Mouse (Mus musculus) left cerebral cortex, adult 8-10 months (tissue): Measurements from ENCODE around the gene Mt4. TPM values are rescaled to one million over a fixed set of nuclear protein-coding genes. Genes with fewer than 3 reads are reported as not detected.

Experiments used
- DNase-seq, 2 experiments: peaks; one replicate each; pipeline ENCODE4 v3.0.0; 2022; ENCODE audit warnings: low spot score in 2 of 2
- total RNA-seq, 4 experiments: library from RNA; stranded (reverse); gene quantifications; 2 replicates each; pipeline ENCODE4 v1.2.4; 2022

Gene Mt4
- not detected for total RNA-seq

DNA sequence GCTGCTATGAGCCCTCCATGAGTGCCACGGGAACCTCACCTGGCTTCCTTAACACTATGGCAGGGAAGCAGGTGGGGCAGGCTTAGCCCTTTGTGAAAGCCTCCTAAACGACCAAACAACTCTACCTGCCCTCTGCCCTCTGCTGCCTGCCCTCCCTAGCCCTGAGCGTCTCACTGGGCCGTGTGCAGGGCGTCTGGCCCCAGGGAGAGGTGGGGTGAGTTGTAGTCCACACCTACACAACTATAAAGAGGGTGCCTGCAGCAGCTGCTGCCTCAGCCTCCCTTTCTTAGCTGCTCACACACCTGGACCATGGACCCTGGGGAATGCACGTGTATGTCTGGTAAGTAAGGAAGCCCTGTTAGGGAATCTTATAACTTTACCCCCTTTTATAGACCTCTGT is at the start of gene Mt4:
Mt4 (plus strand) TSS at position 265 of the 400 bp plus-strand sequence.
- DNase-seq = no peak

DNA sequence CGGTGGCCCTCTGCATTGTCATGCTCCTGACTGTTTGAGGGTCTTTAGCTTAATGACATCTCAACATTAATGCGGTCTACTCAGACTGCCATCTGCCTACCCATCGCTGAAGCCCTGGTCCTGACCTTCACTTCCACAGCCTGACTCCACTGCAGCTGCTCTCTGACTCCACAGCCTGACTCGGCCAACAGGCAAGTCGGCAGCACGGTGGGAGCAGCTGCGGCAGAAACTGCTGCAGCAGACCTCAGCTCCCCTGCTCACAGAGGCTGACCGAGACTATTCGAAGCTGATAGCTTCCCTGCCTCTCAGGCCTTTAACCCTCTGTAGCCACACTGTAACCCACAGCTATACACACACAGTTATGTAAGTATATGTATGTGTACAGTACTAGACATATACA is 49.0 kb upstream of the Mt4 start:
- DNase-seq = no peak

DNA sequence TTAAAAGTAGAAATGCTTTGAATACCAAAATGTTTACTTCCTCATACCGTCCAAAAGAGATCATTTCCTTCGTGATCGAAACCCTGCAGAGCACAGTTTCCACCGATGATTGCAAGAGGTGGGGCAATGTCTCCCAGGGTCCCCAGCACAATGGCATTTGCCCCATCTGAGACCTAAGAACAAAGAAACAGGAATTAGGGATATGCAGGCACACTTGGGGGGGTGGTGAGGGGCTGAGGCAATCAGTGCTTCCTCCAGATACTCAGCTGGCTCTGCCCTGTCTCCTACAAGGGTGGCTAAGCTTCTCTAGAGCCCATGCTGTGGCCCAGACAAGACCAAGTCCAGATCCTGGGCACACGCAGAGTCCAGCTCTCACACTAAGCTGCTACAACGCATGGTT is 47.3 kb upstream of the Mt4 start:
- DNase-seq = no peak

DNA sequence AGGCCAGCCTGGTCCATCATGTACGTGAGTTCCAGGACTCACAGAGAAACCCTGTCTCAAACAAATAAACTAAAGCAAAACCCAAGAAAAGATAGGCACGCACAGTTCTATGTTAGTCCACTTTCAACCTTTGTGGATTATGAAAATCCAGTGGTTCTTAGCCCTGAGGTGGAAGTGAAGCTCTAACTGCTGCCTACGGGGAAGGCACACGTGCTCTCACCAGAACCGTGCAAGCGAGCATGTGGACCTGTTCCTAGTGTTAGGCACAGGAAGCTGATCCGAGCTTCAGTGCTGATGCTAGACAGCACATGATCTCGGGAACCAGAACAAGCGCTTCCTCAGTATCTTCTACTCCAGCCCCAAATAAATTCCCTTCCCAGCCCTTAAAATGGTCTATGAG is 44.1 kb upstream of the Mt4 start:
- no peak for DNase-seq

DNA sequence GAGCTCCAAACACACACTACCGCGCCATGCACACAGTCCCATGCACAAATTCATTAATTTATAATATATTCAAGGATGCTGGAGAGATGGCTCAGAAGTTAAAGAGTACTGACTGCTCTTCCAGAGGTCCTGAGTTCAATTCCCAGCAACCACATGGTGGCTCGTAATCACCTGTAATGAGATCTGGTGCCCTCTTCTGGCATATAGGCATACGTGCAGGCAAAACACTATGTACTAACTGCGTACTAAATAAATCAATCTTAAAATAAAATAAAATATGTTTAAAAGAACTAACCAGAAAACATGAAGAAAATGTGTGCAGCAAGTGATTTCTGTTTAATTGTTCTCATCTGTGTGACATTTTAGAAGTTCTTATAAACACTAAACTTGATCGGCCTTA is 42.7 kb upstream of the Mt4 start:
- no peak for DNase-seq

DNA sequence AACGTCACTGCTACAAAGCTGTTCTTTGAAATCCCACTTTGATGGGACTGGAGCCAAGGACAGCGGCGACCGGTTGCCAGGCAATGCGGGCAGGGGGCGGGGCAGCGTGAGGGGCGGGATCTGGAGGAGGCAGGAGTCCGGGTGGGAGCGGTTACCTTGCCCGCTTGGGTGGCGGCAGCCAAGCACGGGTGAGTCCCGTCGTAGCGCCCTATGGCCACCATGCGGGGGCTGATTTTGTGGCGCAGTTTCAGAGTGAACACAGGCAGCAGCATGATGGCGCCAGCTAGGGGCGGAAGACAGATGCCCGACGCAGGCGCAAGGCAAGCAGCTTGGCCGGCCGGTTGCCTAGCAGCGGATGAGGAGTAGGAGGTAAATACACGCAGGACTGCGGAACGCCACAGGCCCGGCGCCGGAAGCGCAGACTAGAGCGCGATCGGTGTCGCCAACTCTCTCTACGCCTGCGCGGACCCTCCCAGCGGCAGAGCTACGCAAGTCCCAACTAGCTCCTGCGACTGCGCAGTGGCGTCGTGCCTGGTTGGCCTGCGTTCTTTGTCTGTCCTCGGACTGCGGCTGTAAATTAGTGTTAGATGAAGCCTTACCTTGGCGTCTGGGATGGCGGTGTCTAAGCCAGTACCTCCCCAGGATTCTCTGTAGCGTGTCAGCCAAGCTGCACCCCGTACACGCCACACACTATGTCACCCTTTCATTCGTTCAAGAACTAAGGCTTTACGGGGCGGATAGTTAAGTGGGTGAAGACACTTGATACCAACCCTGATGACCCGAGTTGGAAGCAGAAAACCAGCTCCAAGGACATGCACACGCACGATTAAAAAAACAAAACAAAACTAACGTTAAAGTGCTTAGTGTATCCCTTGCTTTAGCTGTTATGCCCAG is 38.7 kb upstream of the Mt4 start, which contains the start of gene Bbs2:
Bbs2 (minus strand) TSS at position 848 of the 894 bp plus-strand sequence.
- DNase-seq = peak; percentile 92 to 100

DNA sequence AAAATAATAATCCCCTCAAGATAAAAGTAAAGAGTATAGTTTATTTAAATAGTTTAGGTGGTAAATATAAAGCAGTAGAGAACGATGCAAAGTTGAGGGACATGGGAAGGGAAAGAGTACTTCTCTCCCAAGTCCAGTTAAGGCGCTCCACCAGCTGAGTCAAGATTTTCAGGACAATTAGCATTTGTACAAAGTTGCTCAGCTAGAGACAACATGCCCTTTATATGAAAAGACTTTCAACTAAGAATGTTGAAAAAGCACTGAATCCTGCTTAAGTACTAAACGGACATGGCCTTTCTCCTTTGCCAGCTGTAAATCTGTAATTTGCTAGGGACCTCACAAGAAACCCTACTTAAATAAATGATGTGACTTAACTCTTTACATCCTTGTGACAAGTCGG is 38.0 kb upstream of the Mt4 start:
- DNase-seq = no peak

DNA sequence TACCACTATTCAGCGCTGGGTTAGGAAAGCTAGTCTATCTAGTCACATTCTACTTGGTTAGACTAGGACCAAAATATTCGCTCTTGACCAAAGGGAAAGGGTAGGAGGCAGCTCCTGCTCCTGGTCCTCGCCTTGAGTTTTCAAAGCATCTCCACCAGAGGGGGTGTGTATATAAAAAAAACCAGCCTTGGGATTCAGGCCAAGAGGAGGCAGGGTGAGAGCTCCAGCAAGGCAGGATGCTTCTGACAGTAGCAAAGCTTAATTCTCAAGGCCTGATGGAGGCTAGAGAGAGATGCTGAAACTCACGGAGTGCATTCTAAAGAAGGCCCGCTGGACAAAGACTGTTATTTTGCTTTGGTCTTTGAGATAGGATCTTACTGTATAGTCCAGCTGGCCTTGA is 32.9 kb upstream of the Mt4 start:
- DNase-seq = peak in 1 of 2 experiments; percentile 22

DNA sequence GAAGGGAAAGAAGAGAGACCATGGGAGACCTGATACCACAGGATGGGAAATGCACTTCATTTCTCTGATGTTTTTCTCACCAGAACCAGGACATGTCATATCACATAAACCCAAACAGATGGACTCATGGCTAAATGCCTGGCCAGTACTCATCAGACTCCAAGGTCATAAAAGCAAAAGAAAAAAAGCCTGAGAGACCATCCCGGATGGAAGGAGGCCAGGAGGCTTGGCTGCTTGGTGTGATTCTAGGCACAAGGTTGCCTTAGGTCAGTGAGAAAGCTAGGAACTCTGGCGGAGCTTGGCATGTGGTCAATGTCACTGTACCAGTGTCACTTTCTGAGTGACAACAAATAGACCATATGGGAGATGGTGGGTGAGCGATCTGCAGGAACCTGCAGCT is 29.1 kb upstream of the Mt4 start:
- DNase-seq = no peak

DNA sequence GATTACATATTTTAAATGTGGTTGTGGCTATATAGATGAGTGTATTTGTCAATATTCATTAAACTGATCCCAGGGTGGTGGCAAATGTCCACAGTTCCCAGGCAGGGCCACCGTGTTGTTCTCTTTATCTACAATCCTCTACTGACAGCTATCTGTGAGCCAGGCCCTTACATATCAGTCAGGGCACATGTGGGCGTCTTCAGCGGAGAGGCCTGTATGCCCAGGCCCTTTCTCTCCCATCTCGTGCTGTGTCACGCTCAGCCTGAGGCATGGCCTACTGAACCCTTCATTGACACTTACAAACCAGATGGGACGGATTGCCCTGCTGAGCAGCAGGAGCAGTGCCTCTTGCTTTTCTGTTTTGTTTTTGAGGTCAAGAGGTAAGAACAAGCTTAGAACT is 27.6 kb upstream of the Mt4 start:
- no peak for DNase-seq

DNA sequence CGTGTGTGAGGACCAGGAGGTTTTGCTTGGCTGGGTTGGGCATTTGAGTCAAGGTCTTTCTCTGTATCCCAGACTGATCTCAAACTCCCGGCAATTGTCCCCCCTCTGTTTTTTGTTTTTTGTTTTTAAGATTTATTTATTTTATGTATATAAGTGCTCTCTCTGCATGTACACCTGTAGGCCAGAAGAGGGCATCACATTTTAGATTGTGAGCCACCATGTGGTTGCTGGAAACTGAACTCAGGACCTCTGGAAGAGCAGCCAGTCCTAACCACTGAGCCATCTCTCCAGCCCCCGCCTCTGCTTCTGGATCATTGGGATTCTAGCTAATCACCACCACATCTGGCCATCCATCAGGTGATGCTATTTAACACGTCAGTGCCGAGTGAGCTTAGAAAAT is 27.2 kb upstream of the Mt4 start:
- DNase-seq = no peak

DNA sequence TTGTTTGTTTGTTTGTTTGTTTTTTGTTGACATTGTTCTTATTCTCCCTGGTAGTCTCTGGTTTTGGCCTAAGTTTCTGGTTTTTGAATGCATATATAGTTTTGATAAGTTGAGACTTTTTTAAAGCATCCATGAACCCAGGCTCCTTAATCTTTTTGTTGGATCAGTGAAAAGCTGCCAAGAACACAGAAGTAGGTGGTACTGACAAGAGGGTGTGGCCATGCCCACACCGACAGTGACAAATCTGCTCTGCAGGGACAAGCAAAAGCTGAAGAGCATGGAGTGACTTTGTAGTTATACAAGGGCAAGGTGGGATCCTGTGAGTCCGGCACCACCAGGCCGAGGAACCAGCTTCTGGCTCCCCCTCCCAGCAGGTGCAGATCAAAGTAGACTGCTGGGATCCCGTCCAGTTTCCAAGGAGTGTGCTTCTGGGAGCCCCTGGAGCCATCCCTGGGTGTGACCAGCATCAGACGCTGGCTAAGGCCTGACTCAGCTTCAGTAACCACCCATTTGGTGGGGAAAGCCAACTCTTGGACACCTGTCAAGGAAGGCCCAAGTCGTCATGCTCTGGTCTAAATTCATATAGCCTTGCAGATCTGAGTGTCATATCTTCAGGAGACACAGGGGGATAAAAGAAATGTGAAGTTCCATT is 26.3 kb upstream of the Mt4 start:
- DNase-seq = no peak

DNA sequence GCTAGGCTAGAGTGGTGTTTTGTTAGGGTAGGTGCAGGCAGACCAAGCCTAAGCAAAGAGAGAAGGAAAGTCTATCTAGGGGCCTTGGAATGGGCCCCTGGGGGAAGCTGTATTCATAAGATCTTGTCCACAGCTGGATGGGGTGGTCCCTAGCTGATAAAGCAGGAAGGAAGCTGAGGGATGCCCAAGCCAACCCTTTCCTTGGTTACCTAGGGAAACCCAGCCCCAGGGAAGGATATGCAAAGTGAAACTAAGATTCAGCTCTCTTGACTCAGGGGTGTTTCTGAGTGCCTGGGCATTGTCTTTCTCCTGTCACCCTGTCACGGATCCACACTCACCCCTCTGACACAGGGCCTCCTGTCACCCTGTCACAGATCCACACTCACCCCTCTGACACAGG is 23.6 kb upstream of the Mt4 start:
- DNase-seq = no peak

DNA sequence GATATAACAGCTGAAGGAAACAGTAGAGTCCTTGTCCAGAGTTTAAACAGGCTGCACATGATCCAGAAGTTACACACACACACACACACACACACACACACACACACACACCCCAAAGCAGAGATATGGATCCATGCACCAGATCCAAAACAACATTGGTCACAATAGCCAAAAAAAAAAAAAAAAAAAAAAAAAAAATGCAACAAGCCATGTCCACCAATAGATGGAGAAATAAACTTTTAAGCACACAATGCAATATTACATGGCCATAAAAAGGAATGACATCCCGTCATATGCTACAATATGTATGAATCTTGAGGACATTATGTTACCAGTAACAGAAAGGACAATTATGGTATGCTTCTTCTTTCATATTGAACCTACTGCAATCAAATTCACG is 23.0 kb upstream of the Mt4 start:
- no peak for DNase-seq

DNA sequence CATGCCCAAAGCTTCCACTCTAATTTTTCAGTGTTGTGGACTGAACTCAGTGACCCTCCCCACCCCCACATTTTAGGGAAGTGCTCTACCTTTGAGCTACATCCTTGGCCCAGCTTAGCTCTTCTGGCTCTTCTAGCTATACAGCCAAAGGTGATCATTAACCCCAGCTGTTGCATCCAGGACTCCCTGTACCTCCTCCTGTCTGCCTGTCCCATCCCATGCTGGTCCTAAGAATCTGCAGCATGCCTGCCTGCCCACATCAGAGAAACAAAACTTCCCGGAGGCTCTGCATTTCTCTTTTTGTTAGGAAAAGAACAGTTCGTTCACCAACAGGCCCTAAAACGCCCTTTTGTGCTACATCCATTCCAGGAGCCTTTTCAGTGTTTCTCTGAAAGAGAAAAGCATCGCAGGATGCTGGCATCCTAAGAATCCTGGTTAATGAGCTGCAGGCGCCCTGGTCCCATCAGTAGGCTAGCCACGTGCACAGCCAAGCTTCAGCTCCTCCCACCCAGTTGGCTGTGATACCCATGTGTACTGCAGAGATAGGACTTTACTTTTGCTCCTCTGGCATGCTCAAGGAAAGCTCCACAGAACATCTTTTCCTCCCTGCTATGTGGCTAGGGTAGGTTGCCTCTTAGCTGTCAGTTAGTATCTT is 18.1 kb upstream of the Mt4 start:
- DNase-seq = peak; percentile 27 to 79

DNA sequence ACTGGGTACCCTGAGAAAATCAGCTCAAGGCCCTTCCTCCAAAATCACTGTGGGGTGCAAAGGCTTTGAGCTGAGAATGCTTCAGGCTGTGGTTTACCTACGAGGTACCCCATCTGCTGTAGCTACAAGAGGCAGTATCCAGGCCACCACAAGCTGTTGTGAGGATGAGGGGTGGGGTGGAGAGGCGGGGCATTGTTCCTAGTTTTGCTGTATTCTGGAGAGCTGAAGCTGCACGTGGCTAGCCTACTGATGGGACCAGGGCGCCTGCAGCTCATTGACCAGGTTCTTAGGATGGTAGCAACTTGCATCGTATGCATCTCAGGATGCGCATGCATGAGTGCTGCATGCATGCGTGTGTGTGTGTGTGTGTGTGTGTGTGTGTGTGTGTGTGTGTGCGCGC is 15.4 kb upstream of the Mt4 start:
- DNase-seq = no peak

DNA sequence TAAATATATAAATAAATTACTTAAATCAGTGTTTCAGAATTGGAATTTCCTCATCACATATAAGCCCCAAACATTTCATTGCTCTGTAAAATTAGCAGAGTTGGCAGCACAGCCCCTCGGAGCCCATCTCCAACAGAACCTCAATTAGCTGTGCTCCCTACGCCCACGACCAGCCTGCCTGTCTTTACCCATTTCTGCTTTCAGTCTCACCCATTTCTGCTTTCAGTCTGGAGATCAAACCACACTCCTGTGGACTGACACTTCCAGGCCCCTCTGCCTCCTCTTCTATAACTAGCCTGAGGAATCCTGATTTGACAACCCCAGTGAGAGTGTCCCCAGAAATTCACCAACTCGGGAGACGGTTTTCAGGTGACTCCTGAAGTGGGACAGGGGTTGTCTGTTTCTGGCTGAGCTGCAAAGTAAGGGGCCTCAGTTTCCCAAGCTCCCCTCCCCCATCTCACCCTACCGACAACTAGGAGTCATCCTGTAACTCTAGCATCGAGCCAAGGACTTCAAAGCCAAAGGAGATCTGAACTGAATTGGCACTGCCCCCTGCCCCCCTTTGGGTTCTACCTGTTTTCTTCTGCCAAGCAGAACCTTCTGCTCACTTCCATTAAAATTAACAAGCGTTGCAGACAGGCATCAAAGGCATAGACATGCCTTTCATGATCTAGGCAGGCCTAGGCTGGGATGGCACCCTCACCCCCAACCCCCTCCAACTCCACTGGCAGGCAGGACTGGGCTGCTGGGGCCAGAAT is 14.1 kb upstream of the Mt4 start:
- no peak for DNase-seq

DNA sequence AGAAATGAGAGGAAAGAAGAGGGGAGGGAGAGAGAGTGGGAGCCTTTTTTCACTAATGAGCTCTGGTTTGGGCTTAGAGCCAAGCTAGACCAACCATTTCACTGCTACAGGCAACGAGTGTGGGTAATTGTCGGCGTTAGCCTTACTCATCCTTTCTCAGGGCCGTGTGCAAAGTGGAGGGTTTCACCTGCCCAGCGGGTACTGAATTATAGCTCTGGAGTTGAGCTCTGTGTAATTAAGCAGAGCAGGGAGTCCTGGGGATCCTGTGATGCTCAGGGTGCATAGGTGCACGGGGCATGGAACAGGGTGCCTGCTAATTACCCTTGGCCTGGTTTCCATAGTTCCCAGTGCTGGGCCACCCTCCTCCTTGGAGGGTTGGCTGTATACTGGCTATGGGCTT is 9.3 kb upstream of the Mt4 start:
- DNase-seq = no peak

DNA sequence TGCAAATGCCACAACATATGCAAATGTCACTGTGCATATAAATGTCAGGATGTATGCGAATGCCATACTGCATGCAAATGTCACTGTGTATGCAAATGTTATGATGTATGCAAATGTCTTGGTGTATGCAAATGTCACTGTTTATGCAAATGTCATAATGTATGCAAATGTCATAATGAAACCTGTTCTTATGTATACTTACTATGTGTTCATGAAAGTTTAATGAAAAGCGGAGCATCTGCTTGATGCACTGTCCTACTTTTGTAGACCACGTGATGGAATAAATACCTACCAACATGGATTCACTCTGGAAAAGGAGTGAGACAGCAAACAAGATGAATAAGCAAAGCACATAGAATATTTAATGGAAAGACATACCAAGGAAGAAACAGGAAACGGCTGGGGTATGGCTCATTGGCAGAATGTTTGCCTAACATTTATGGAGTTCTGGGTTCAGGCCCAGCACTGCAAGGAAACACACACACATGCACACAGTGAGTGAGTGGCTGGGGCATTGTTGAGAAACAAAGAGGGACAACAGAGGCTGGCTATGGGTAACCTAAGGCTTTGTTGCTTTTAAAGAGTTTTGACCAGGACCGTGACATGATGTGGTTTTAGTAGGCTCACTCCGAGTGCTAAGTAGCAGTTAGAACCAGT is 7.7 kb upstream of the Mt4 start:
- DNase-seq = no peak

DNA sequence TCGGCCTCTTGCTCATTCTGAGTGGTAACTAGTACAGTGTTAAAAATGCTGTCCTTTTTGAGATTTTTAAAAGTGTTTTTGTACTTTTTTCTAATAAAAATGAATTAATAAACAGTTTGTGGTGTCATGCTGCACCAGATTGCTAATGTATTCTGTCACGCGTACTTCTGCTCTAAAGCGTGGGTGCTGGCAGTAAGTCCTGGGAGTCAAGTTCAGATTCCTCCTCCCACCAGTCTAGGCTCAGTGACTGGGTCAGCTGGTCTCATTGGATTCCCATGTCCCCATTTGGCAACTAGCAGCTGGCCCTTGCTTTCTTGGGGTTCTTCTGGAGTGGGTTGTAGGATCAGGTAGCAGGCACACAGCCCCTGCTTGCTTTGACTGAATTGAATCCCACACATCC is 6.9 kb upstream of the Mt4 start:
- no peak for DNase-seq

DNA sequence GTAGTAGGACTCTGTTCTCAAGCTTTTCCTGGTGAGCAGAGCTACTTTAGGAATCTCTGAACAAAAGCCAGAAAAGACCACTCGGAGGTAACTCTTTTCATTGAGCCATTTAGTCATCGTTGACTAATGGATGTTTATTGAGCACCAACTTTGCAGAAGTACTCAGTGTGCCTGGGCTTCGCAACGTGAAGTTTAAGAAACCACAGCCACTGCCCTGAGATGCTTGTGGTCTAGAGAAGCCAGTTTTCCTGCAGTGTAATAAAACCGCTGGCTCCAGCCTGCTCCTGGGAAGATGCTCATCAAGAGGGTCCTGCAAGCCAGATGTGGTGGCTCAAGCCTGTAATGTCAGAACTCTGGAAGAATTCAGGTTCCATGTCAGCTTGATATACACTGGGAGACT is 4.9 kb upstream of the Mt4 start:
- no peak for DNase-seq
